Mouse (Mus musculus) kidney, adult 2 months (tissue): ENCODE measurements around the gene Bach2.

ENCODE experiments used
- CTCF ChIP-seq: fragments of 200-500 bp; conservative IDR thresholded peaks from 2 replicates; pipeline ENCODE4 v1.5.1; 2011; ENCODE audit warnings: low read depth, mild to moderate bottlenecking, control low read depth, low read length, moderate library complexity, mixed read lengths; ENCODE audit not compliant: insufficient read depth, insufficient read length
- POLR2A ChIP-seq: fragments of 200-500 bp; IDR thresholded peaks from one replicate; pipeline ENCODE4 v1.6.1; 2011; ENCODE audit warnings: low read depth, low read length, control low read depth

GRCm38 (mm10) chr4:32225191-32225590, 13.4 kb upstream of the Bach2 start:
- TF ChIP-seq CTCF: no peak
- no peak for TF ChIP-seq POLR2A
